Mouse (Mus musculus) bone marrow macrophage, adult 2 months (primary cell): ENCODE results near the gene Kcnma1. TPM values are rescaled to one million over a fixed set of nuclear protein-coding genes. Genes with fewer than 3 reads are reported as not detected.

Experiments used
- H3K27ac ChIP-seq: 2 replicates; pipeline ENCODE4 v1.5.1; 2012; ENCODE audit warnings: low read depth, low read length; ENCODE audit not compliant: insufficient read depth
- H3K4me1 ChIP-seq: 2 replicates; pipeline ENCODE4 v1.6.1; 2012; ENCODE audit warnings: low read length; ENCODE audit not compliant: control insufficient read depth, insufficient read depth
- H3K4me3 ChIP-seq: 2 replicates; pipeline ENCODE4 v1.5.1; 2012; ENCODE audit warnings: mild to moderate bottlenecking, low read length, moderate library complexity; ENCODE audit not compliant: insufficient read depth
- CTCF ChIP-seq: IDR thresholded peaks from 2 replicates; pipeline ENCODE4 v1.5.1; 2012; ENCODE audit warnings: low read depth, mild to moderate bottlenecking, low read length, moderate library complexity
- POLR2A ChIP-seq: IDR thresholded peaks from 2 replicates; pipeline ENCODE4 v1.6.1; 2012; ENCODE audit warnings: mild to moderate bottlenecking, low read depth, low read length, borderline replicate concordance
- polyA plus RNA-seq: library from polyadenylated mRNA; stranded (reverse); fragments of >200 nt; gene quantifications from 2 replicates; pipeline ENCODE4 v1.2.4, GENCODE M21; 2012; ENCODE audit not compliant: missing spikeins, insufficient read depth, insufficient read length

Gene Kcnma1
- polyA plus RNA-seq, 1 experiment = not detected

- no peak overlapping the region for H3K27ac ChIP-seq
- TF ChIP-seq POLR2A (no peak), CTCF (no peak)
- no peak overlapping the region for H3K4me3 ChIP-seq
- H3K4me1 ChIP-seq = no peaks in the 10 kb centered on the region
Measured at GRCm38 (mm10) chr14:23982205-23982604, 32.1 kb downstream of the Kcnma1 start.

GRCm38 (mm10) chr14:23974685-23975084 is 39.6 kb downstream of the Kcnma1 start:
- TF ChIP-seq CTCF (no peak), POLR2A (no peak)

GRCm38 (mm10) chr14:23966471-23966870 is 47.8 kb downstream of the Kcnma1 start:
- H3K27ac ChIP-seq = no peak overlapping the region
- H3K4me3 ChIP-seq = no peak overlapping the region
- H3K4me1 ChIP-seq = no peaks in the 10 kb centered on the region
- TF ChIP-seq CTCF = no peak
- no peak for TF ChIP-seq POLR2A

More at GRCm38 (mm10) chr14:23974685-23975084, 39.6 kb downstream of the Kcnma1 start:
- Histone ChIP-seq H3K4me3 (no peak overlapping the region), H3K4me1 (no peaks in the 10 kb centered on the region), H3K27ac (no peak overlapping the region)

GRCm38 (mm10) chr14:23959061-23959460 is 55.2 kb downstream of the Kcnma1 start:
- Histone ChIP-seq H3K27ac (no peak overlapping the region), H3K4me1 (no peaks in the 10 kb centered on the region), H3K4me3 (no peak overlapping the region)
- TF ChIP-seq POLR2A (no peak), CTCF (no peak)

GRCm38 (mm10) chr14:23957270-23957669 is 57.0 kb downstream of the Kcnma1 start:
- Histone ChIP-seq H3K27ac (no peak overlapping the region), H3K4me3 (no peak overlapping the region), H3K4me1 (no peaks in the 10 kb centered on the region)
- no peak for TF ChIP-seq CTCF
- TF ChIP-seq POLR2A = no peak

GRCm38 (mm10) chr14:23943876-23944275 is 70.4 kb downstream of the Kcnma1 start:
- no peaks in the 10 kb centered on the region for H3K4me1 ChIP-seq
- H3K27ac ChIP-seq = no peak overlapping the region
- TF ChIP-seq CTCF = no peak
- no peak for TF ChIP-seq POLR2A
- H3K4me3 ChIP-seq = no peak overlapping the region

GRCm38 (mm10) chr14:23943152-23943551 is 71.1 kb downstream of the Kcnma1 start:
- no peak overlapping the region for H3K27ac ChIP-seq
- no peak overlapping the region for H3K4me3 ChIP-seq
- no peaks in the 10 kb centered on the region for H3K4me1 ChIP-seq
- no peak for TF ChIP-seq CTCF
- no peak for TF ChIP-seq POLR2A

GRCm38 (mm10) chr14:23942103-23942502 is 72.2 kb downstream of the Kcnma1 start:
- Histone ChIP-seq H3K27ac (no peak overlapping the region), H3K4me3 (no peak overlapping the region)
- no peak for TF ChIP-seq POLR2A
- TF ChIP-seq CTCF = no peak

GRCm38 (mm10) chr14:23935016-23935415 is 79.3 kb downstream of the Kcnma1 start:
- Histone ChIP-seq H3K4me1 (no peaks in the 10 kb centered on the region), H3K4me3 (no peak overlapping the region), H3K27ac (no peak overlapping the region)
- TF ChIP-seq CTCF (no peak), POLR2A (no peak)

More at GRCm38 (mm10) chr14:23942103-23942502, 72.2 kb downstream of the Kcnma1 start:
- H3K4me1 ChIP-seq = no peaks in the 10 kb centered on the region

GRCm38 (mm10) chr14:23931671-23932071 is 82.6 kb downstream of the Kcnma1 start:
- TF ChIP-seq POLR2A = no peak
- no peak overlapping the region for H3K27ac ChIP-seq
- no peak overlapping the region for H3K4me3 ChIP-seq
- no peaks in the 10 kb centered on the region for H3K4me1 ChIP-seq

- TF ChIP-seq POLR2A (no peak), CTCF (no peak)
- Histone ChIP-seq H3K27ac (no peak overlapping the region), H3K4me3 (no peak overlapping the region), H3K4me1 (no peaks in the 10 kb centered on the region)
Measured at GRCm38 (mm10) chr14:23929168-23929567, 85.1 kb downstream of the Kcnma1 start.
